Mouse (Mus musculus): ENCODE measurements around the gene 2310011J03Rik.
"Not testable (repeated sequence)": the region's sequence is repeated elsewhere in the genome, so short reads cannot be mapped to it uniquely, and the experiment has no call there.

The 2310011J03Rik gene

GRCm38 (mm10) chr10:80320340-80320760, at the start of gene 2310011J03Rik:
2310011J03Rik (minus strand) TSS chr10:80320537.
- DNase-seq = peak; percentile 98

- DNase-seq = no peak
These were observed 48.1 kb upstream of the 2310011J03Rik start for GRCm38 (mm10) chr10:80368392-80368791.

- no peak for DNase-seq
These were observed 47.6 kb upstream of the 2310011J03Rik start for GRCm38 (mm10) chr10:80367954-80368353.

- DNase-seq = no peak
These were observed 45.4 kb upstream of the 2310011J03Rik start for GRCm38 (mm10) chr10:80365736-80366135.

GRCm38 (mm10) chr10:80363734-80364133, 43.4 kb upstream of the 2310011J03Rik start:
- DNase-seq = no peak

- peak; percentile 60 for DNase-seq
These were observed 37.8 kb upstream of the 2310011J03Rik start for GRCm38 (mm10) chr10:80357994-80358639.

GRCm38 (mm10) chr10:80357336-80357735, 37.0 kb upstream of the 2310011J03Rik start:
- no peak for DNase-seq

GRCm38 (mm10) chr10:80356737-80357136, 36.4 kb upstream of the 2310011J03Rik start:
- DNase-seq = no peak

- no peak for DNase-seq
These were observed 35.8 kb upstream of the 2310011J03Rik start, which contains the start of gene Plk5 for GRCm38 (mm10) chr10:80356001-80356682. Plk5 (plus strand) TSS chr10:80356459.

- no peak for DNase-seq
These were observed 35.1 kb upstream of the 2310011J03Rik start for GRCm38 (mm10) chr10:80355431-80355830.

GRCm38 (mm10) chr10:80352727-80353126, 32.4 kb upstream of the 2310011J03Rik start:
- DNase-seq = no peak

- no peak for DNase-seq
These were observed 31.6 kb upstream of the 2310011J03Rik start for GRCm38 (mm10) chr10:80351896-80352295.

- DNase-seq = peak; percentile 92
These were observed 30.0 kb upstream of the 2310011J03Rik start for GRCm38 (mm10) chr10:80350292-80350691.

GRCm38 (mm10) chr10:80348981-80349380, 28.6 kb upstream of the 2310011J03Rik start:
- DNase-seq = no peak

- DNase-seq = peak; percentile 70
These were observed 28.0 kb upstream of the 2310011J03Rik start, which contains the start of gene Adamtsl5 for GRCm38 (mm10) chr10:80348244-80348781. Adamtsl5 (minus strand) TSS chr10:80348412.

GRCm38 (mm10) chr10:80347514-80347967, 27.2 kb upstream of the 2310011J03Rik start:
- DNase-seq = peak; percentile 60

GRCm38 (mm10) chr10:80345929-80346328, 25.6 kb upstream of the 2310011J03Rik start:
- DNase-seq = not testable (repeated sequence)

- peak; percentile 64 for DNase-seq
These were observed 24.8 kb upstream of the 2310011J03Rik start for GRCm38 (mm10) chr10:80345122-80345521.

GRCm38 (mm10) chr10:80344131-80344661, 23.9 kb upstream of the 2310011J03Rik start:
- DNase-seq = peak; percentile 73

- DNase-seq = no peak
These were observed 23.1 kb upstream of the 2310011J03Rik start for GRCm38 (mm10) chr10:80343425-80343895.

GRCm38 (mm10) chr10:80342749-80343424, 22.6 kb upstream of the 2310011J03Rik start:
- DNase-seq = peak; percentile 82

- DNase-seq = no peak
These were observed 22.0 kb upstream of the 2310011J03Rik start for GRCm38 (mm10) chr10:80342305-80342748.

Data from lung, postnatal 36 days (tissue).